Mouse (Mus musculus): ENCODE results near the gene Arl3. TPM values are rescaled to one million over a fixed set of nuclear protein-coding genes. Genes with fewer than 3 reads are reported as not detected.
A peak's percentile ranks its signal among the peaks of the same experiment; 100 is the strongest.

The Arl3 gene
- polyA plus RNA-seq, 1 experiment = 7.6 TPM

- WGBS = 0% methylated on average over 4 of the region's 4 CpGs
- DNase-seq (ENCODE audit: low read depth, low spot score) = no peak
Measured at GRCm38 (mm10) chr19:46504085-46504552, 68.9 kb downstream of the Arl3 start.

DNA sequence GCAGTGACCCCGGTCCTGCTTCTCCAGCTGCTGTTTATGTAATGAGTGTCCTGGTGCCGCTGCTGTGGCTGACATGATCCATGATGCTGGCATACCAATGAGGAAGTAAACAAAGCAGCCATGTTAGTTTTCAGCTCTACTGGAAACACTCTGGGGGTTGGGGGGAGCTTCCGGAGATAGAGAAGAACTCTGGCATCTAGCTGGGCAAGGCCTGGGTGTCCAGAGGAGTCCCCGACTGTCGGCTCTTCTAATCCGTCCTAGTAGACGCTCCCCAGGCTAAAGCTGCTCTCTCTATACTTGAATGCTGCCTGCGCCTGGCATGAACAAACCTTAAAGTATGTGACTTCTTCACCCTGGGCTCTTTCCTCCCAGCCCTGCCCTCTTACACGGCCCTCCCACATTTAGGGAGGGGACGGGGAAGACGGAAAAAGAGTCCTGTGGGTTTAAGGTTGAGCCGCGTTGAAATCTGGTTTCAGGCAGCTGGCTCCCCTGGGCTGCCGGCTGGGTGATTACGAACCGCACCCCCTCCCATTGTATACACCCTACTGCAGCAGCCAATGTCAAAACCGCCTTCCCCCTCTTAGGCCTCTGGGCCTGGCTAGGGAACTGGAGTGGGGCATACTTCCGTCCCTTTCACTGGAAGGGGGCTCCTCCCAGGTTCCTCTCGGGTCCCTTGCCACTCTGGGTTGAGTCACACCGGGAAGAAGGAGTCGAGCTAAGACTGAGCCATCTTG is 69.5 kb downstream of the Arl3 start:
- peak; percentile 88 for DNase-seq (ENCODE audit: low read depth, low spot score)
- WGBS = under 1% methylated on average over 21 of the region's 21 CpGs

- DNase-seq (ENCODE audit: low read depth, low spot score) = no peak
- under 1% methylated on average over 53 of the region's 53 CpGs for WGBS
Measured at GRCm38 (mm10) chr19:46502471-46503166, 70.4 kb downstream of the Arl3 start.

DNA sequence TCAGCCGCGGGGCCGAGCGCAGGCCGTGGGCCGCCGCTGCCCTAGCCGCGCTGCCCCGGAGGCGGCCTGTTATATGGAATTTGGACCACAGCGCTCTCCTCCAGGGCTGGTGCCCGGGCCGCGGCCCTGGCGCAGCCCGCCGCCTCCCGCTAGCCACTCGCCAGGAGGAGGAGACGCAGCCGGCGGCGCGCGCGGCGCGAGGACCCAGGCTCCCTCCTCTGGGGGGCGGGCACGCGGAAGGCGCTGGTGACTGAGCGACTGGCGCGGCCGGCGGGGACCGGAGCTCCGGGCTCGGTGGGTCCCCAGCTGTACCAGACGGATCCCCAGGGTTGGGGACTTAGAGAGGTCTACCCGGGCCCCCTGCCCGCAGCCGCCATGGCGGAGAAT is 70.9 kb downstream of the Arl3 start:
- no peak for DNase-seq (ENCODE audit: low read depth, low spot score)
- 1% methylated on average over 46 of the region's 46 CpGs for WGBS

DNA sequence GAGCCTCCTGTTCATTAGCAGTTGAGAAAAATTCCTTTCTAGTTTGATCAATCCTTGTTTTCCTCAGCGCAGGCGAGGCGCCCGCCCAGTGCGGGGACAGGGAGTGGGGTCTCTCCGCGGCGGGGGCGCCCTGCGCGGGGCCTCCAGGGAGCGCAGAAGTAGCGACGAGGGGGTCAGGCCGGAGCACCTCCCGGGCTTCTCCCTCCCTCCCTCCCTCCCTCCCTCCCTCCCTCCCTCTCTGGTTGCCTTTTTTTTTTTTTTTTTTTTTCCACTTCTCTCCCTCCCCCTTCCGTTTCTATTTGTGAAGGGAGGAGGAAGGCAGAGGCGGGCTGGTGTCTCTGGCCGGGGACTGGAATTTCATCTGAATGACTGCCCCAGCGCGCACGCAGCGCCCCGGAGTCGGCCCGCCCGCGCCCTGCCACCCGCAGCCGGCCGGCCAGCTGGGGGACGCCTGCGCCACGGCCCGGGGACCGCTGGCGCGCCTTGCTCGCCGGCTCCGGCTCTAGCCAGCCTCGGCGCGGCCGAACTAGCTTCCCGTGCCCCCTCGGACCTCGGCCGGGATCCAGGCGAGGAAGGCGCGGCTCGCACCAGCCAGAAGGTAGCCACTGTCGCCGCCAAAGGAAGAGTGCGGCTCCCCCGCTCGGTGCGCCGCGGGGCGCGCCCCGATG is 71.5 kb downstream of the Arl3 start, which contains the start of gene Trim8:
Trim8 (plus strand) TSS at position 302 of the 668 bp plus-strand sequence.
- WGBS = 1% methylated on average over 63 of the region's 64 CpGs
- DNase-seq (ENCODE audit: low read depth, low spot score) = no peak

GRCm38 (mm10) chr19:46500581-46501341 is 72.2 kb downstream of the Arl3 start:
- no peak for DNase-seq (ENCODE audit: low read depth, low spot score)
- WGBS = under 1% methylated on average over 49 of the region's 50 CpGs

GRCm38 (mm10) chr19:46499836-46500580 is 73.0 kb downstream of the Arl3 start:
- peak; percentile 99 for DNase-seq (ENCODE audit: low read depth, low spot score)
- WGBS = under 1% methylated on average over 52 of the region's 52 CpGs

DNA sequence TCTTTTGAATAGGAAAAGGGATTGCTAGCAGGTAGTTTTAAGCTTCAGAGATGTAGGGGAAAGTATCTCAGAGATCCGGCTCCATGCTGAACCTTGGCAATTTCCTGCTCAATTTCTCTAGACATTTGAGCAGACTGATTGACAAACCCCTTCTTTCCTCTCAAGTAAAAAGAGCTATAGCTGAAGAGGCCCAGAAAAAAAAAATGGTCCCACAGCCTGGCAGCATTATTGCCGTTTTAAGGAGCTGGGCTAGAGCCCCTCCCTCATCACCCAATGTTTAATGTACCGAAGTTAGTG is 73.5 kb downstream of the Arl3 start:
- DNase-seq (ENCODE audit: low read depth, low spot score) = no peak
- WGBS = under 1% methylated on average over 3 of the region's 3 CpGs

DNA sequence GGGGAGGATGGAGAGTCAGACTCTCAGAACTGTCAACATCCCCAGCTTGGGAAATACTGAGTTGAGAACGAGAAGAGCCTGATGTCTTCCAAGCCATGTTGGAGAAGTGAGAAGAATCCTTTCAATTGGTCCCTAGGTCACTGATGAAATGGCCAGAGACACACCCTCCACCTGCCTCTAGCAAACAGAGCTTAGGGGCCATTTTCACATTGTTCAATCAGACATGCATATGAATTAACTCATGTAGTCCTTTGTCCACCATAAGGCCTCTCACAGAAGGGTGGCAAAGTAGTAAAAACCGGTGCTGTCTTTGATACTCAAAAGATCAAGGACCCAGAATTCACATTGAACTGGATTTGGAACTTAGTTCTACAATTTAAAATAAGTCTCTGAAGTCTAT is 75.8 kb downstream of the Arl3 start:
- WGBS = 75% methylated on average over 2 of the region's 2 CpGs
- no peak for DNase-seq (ENCODE audit: low read depth, low spot score)

DNA sequence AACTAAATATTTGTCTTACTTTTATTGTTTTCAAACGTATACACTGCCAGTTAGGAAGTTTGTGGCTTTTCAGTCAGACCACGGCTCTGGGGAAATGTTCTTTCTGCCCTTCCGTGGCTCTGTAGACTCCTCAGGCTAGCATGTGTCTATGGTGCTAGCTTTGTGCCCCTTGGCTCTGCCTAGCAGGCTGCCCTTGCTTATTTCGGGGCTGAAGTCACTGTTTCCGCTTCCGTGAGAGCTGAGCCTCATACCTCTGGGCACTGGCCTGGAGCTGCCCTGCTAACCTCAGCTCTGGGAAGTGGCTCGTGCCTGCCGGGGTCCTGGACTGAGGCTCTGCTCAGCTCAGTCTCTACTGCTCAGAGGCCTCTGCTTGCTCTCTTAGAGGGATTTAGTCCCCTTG is 77.9 kb downstream of the Arl3 start:
- no peak for DNase-seq (ENCODE audit: low read depth, low spot score)
- 61% methylated on average over 8 of the region's 8 CpGs for WGBS

- no peak for DNase-seq (ENCODE audit: low read depth, low spot score)
- 18% methylated on average over 2 of the region's 2 CpGs for WGBS
Measured at GRCm38 (mm10) chr19:46490634-46491033, 82.4 kb downstream of the Arl3 start.

DNA sequence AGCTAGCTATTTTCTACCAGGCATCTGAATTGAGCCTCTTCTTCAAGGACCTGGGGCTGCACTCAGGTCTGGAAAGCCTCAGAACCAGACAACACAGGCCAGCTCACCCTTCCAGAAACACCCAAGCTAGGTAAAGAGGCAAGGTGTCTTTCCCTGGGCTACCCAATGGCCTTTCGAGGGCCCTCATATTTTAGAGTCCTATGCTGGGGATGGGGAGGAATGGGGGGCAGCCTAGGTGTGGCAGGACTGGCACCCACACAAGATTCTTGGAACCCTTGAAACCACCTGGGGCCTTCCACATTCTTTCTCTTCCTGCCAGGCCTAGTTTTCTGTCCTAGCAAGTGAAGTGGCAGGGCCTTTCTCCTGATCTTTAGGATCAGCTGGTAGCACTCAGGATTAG is 83.5 kb downstream of the Arl3 start:
- 97% methylated on average over 1 of the region's 1 CpGs for WGBS

DNA sequence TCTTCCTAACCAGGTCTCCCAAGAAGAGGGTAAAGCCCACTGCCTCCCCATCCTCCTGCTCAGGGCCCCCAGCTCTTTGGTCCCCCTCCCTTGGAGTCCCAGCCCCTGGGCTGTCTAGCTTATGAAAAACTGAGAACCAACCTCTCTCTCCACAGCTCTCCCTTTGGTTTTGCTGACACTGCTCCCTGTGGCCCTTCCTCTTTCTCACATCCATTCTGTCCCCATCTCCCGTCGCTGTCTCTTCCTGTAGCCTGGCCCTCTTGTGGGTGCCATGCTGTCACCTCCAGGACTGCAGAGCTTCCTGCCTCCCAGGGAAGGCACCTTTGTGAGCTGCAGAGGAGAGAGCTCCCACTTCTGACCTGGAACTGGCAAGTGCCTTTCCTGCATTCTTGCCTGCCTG is 86.3 kb downstream of the Arl3 start:
- WGBS = 67% methylated on average over 2 of the region's 2 CpGs
- DNase-seq (ENCODE audit: low read depth, low spot score) = no peak

More for the DNA sequence above, 83.5 kb downstream of the Arl3 start:
- no peak for DNase-seq (ENCODE audit: low read depth, low spot score)

DNA sequence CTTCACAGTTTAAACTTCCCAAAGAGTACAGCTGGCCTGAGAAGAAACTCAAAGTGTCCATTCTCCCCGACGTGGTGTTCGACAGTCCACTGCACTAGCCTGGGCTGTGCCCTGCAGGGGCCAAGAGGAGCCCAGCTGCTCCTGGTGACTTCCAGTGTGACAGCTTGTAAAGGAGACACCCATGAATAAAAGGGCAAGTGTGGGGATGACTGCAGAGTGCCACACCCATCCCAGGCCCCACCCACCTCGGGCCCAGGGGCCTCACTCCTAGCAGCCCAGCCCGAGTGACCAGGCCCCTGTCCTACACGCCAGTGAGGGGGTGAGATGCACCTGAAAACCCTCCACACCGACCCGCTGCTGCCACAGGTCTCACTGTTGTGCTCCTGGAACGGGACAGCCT is 87.2 kb downstream of the Arl3 start:
- WGBS = 27% methylated on average over 9 of the region's 9 CpGs

GRCm38 (mm10) chr19:46484518-46484917 is 88.5 kb downstream of the Arl3 start:
- no peak for DNase-seq (ENCODE audit: low read depth, low spot score)
- 9% methylated on average over 5 of the region's 5 CpGs for WGBS

More for the DNA sequence above, 87.2 kb downstream of the Arl3 start:
- DNase-seq (ENCODE audit: low read depth, low spot score) = no peak

DNA sequence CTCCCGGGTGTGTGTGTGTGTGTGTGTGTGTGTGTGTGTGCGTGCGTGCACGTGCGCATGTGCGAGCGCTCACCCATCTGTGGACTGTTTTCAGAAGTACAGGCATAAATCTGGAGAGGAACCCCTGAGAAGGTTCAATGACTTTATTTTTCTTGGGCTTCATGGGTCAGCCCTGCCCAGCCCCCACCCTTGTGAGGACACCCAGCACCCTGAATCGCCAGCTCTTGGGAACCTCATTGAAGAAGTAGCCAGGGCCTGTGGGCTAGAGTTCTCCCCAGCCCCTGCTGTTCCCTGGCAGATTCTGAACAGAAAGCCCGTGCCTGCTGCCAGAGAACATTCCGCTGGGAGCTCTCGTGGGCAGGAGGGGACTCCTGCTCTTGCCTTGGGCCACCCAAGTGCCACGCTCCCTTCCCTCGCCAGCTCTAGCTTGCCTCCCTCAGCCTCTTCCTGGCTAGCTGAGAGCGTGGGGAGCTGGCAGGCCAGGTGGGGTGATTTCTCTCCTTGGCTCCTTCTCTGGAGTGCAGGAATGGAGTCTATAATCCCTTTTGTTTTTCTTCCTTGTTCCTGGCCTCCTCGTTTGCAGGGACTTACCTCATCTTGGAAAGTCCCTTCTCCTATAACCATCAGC is 89.2 kb downstream of the Arl3 start:
- DNase-seq (ENCODE audit: low read depth, low spot score) = no peak
- WGBS = 47% methylated on average over 15 of the region's 15 CpGs

DNA sequence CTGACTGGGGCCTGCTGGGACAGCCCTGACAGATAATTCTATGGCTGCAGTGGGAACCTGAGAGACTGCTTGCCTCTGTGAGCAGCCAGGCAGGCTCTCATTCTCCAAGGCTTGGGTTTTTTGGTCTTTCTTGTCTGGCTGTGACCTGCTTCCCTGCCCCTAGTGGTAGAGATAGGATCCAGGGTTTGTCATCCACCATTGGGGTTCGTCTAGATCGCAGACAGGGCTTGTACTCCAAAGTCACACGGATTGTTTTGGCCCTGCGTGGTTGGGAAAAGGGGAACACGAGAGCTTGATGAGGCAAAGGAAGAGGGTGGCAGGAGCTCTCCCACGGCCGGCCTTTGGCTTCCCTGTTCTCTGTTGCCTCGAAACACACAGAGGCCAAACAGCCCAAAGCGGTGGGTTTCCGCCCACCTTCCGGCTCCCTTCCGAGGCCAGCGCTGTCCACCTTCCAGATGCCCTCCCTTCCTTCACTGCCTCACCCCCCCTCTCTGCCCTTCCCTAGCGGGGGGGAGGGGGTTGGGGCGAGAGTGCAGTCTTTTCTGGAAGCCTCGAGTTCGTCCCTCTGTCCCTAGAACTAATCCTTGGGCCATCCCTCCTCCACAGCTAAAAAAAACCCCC is 90.0 kb downstream of the Arl3 start:
- DNase-seq (ENCODE audit: low read depth, low spot score) = no peak
- WGBS = 51% methylated on average over 17 of the region's 17 CpGs

GRCm38 (mm10) chr19:46481756-46482155 is 91.2 kb downstream of the Arl3 start:
- 46% methylated on average over 4 of the region's 4 CpGs for WGBS
- no peak for DNase-seq (ENCODE audit: low read depth, low spot score)
